Mouse (Mus musculus): ENCODE measurements at regions not wholly inside any gene's neighbourhood (a gene's known extent, or its start where the extent isn't known, plus 50 kb on each side); places are given as distances from the start of the nearest gene placed in this dataset.

DNA sequence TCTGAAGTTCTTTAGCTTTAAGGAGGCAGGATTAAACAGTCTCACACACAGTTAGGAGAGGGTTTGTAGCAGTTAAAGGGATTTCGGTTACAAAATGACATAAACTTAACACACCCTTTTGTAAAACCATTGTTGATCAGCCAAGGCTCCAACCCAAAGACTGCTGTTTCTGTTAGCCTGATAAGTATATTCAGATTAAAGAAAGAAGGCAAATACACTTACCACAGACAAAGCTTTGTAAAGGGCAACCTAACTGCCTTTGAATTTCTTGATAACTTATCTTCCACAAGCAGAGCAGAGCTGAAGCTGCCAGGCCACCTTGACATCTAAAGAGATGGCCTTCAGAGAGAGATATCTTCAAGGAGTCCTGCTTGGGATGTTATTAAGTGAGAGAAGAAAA is 229.9 kb upstream of the Trib2 start:
- Histone ChIP-seq H3K27me3 (replicated peaks; ENCODE audit: control insufficient read depth, insufficient read depth, low read length) (no peaks in the 10 kb centered on the region), H3K4me1 (replicated peaks; ENCODE audit: control insufficient read depth, insufficient read depth, low read length) (peaks cover 11% of the 10 kb centered on the region), H3K9me3 (ENCODE audit: control insufficient read depth, low read length) (no peaks in the 10 kb centered on the region), H3K36me3 (ENCODE audit: control insufficient read depth, insufficient read depth, low read length) (no peaks in the 10 kb centered on the region), H3K4me3 (ENCODE audit: low read depth, low read length) (no peak overlapping the region), H3K27ac (ENCODE audit: low read depth, low read length) (peak overlapping the region; percentile 55; the same call in 1 of the 2 replicates), H3K4me2 (peak overlapping the region; percentile 35; the same call in 1 of the 2 replicates), H3K9ac (ENCODE audit: low read depth, low read length) (no peak overlapping the region)
- no peak for DNase-seq (ENCODE audit: low spot score)
- 30% methylated on average over 1 of the region's 1 CpGs for WGBS
- ATAC-seq (replicated peaks; ENCODE audit: low FRiP score), result peak; percentile 93

DNA sequence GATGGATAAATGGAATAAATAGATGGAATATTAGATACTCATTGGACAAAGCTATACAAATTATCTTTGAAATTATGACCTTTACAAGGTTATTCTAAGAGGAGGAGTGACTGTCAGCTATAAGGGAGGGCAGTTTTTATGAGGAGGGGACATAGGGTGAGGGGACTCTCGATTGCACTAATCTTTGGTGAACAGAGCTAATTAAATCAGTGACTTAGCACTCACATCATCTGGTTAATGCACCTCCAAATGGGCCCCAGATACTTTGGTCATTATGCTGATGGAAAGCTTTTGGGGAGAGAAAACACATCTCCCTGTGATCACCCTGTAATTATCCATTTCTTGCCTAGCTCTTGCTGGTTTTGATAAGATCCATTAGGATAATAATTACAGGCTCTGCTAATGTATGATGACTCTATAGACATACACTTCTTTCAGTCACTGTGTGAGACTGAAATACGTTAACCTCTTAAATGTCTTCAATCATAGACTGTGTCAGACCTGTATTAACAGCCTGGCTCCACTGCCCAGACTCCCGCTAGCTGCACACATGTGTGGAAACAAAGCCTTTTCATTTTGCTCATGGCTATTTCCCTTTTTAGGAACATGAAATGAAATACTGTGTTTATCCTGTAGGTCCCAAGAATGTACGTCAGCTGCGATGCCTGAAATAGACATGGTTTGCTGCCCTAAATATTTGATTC is 229.2 kb upstream of the Trib2 start:
- Histone ChIP-seq H3K4me2 (peak overlapping the region; percentile 35; the same call in 1 of the 2 replicates), H3K4me1 (replicated peaks; ENCODE audit: control insufficient read depth, insufficient read depth, low read length) (peaks cover 11% of the 10 kb centered on the region), H3K27ac (ENCODE audit: low read depth, low read length) (peak overlapping the region; percentile 55; the same call in 1 of the 2 replicates), H3K27me3 (replicated peaks; ENCODE audit: control insufficient read depth, insufficient read depth, low read length) (no peaks in the 10 kb centered on the region), H3K4me3 (ENCODE audit: low read depth, low read length) (no peak overlapping the region), H3K9me3 (ENCODE audit: control insufficient read depth, low read length) (no peaks in the 10 kb centered on the region), H3K36me3 (ENCODE audit: control insufficient read depth, insufficient read depth, low read length) (no peaks in the 10 kb centered on the region), H3K9ac (ENCODE audit: low read depth, low read length) (no peak overlapping the region)
- WGBS, result 75% methylated on average over 5 of the region's 5 CpGs
- DNase-seq (ENCODE audit: low spot score) (no peak), ATAC-seq (replicated peaks; ENCODE audit: low FRiP score) (no peak)

DNA sequence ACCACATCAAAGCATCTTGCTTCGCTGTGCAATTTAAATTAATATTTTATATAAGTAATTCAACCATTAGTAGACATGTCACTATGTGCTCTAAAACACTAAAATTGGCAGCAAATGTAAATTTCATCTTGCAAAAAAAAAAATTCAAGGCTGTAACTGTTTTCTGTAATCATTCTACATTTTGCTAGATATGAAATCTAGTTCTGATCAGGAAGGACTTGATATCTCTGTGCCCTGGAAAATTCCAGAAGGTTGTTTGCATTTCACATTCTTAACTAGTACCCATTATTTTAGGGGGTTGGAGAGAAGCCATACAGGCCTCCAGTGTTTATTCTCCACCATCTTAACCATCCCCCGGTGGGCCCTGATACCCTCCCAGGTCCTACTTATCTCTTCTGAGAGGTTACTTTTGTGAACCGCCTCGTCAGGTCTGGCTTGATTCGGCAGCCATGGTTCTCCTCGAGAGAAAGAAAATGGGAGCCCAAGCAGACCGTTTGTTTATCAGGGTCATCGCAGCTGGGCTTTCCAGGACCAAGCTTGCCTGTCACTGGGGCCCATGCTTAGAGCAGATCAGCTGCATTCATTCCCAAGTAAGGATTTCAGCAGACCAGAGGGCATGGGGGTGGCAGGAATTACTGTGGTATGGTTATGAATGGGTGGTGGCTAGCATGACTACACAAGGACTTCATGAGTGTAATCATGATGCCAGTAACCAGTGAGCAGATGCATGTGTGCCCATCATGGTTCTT is 226.9 kb upstream of the Trib2 start:
- H3K36me3 ChIP-seq (ENCODE audit: control insufficient read depth, insufficient read depth, low read length), result no peaks in the 10 kb centered on the region
- no peak overlapping the region for H3K27ac ChIP-seq (ENCODE audit: low read depth, low read length)
- H3K4me3 ChIP-seq (ENCODE audit: low read depth, low read length), result no peak overlapping the region
- no peak for DNase-seq (ENCODE audit: low spot score)
- no peaks in the 10 kb centered on the region for H3K27me3 ChIP-seq (replicated peaks; ENCODE audit: control insufficient read depth, insufficient read depth, low read length)
- 50% methylated on average over 8 of the region's 8 CpGs for WGBS
- peaks cover 11% of the 10 kb centered on the region for H3K4me1 ChIP-seq (replicated peaks; ENCODE audit: control insufficient read depth, insufficient read depth, low read length)
- no peaks in the 10 kb centered on the region for H3K9me3 ChIP-seq (ENCODE audit: control insufficient read depth, low read length)
- H3K9ac ChIP-seq (ENCODE audit: low read depth, low read length), result no peak overlapping the region
- H3K4me2 ChIP-seq, result no peak overlapping the region
- ATAC-seq (replicated peaks; ENCODE audit: low FRiP score), result peak; percentile 35; the same call in 1 of the 2 replicates

DNA sequence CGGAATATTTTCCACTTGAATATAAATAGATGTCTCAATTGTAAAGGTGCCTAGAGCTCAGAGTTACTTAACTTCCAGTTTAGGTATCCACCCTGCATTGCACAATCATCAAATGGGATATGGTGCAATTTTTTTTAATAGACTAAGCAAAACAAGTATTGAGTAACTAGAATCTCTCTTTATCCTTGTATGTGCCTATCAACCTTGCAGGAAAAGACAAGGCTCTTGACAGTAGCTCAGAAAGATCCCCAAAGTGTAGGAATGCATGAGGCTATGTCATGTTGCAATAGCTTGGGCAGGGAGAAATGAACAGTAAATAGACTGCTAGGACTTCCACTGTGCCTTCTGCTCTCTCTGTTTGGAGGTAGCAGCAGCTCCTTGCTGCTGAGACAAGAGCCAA is 225.6 kb upstream of the Trib2 start:
- WGBS, result 86% methylated on average over 1 of the region's 1 CpGs

DNA sequence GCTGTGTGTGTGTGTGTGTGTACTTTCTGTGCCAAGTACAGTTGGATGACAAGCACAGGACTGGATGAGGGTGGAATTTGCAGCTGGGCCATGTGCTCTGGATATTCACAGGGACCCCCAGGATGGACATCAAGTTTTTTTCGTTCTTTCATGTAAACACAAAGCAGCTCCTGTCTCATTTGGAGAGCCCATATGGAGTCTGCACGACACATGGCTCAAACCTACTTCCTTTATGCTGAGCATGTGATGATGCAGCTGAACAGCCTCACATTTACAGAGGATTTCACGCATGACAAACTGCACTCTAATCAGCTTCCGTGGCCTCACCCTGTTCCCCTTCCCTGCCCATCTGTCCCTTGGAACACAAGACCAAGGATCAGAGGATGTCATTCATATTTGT is 224.4 kb upstream of the Trib2 start:
- DNase-seq (ENCODE audit: low spot score), result no peak
- WGBS, result 74% methylated on average over 4 of the region's 4 CpGs
- H3K4me1 ChIP-seq (replicated peaks; ENCODE audit: control insufficient read depth, insufficient read depth, low read length), result peaks cover 8% of the 10 kb centered on the region
- no peaks in the 10 kb centered on the region for H3K9me3 ChIP-seq (ENCODE audit: control insufficient read depth, low read length)
- no peaks in the 10 kb centered on the region for H3K27me3 ChIP-seq (replicated peaks; ENCODE audit: control insufficient read depth, insufficient read depth, low read length)
- H3K4me2 ChIP-seq, result no peak overlapping the region
- ATAC-seq (replicated peaks; ENCODE audit: low FRiP score), result no peak
- H3K36me3 ChIP-seq (ENCODE audit: control insufficient read depth, insufficient read depth, low read length), result no peaks in the 10 kb centered on the region
- H3K27ac ChIP-seq (ENCODE audit: low read depth, low read length), result no peak overlapping the region
- no peak overlapping the region for H3K9ac ChIP-seq (ENCODE audit: low read depth, low read length)
- no peak overlapping the region for H3K4me3 ChIP-seq (ENCODE audit: low read depth, low read length)

More for the DNA sequence above, 225.6 kb upstream of the Trib2 start:
- H3K4me2 ChIP-seq, result no peak overlapping the region
- peaks cover 11% of the 10 kb centered on the region for H3K4me1 ChIP-seq (replicated peaks; ENCODE audit: control insufficient read depth, insufficient read depth, low read length)
- H3K27ac ChIP-seq (ENCODE audit: low read depth, low read length), result no peak overlapping the region
- no peak for DNase-seq (ENCODE audit: low spot score)
- H3K27me3 ChIP-seq (replicated peaks; ENCODE audit: control insufficient read depth, insufficient read depth, low read length), result no peaks in the 10 kb centered on the region
- no peaks in the 10 kb centered on the region for H3K9me3 ChIP-seq (ENCODE audit: control insufficient read depth, low read length)
- H3K4me3 ChIP-seq (ENCODE audit: low read depth, low read length), result no peak overlapping the region
- H3K9ac ChIP-seq (ENCODE audit: low read depth, low read length), result no peak overlapping the region
- H3K36me3 ChIP-seq (ENCODE audit: control insufficient read depth, insufficient read depth, low read length), result no peaks in the 10 kb centered on the region
- ATAC-seq (replicated peaks; ENCODE audit: low FRiP score), result no peak

DNA sequence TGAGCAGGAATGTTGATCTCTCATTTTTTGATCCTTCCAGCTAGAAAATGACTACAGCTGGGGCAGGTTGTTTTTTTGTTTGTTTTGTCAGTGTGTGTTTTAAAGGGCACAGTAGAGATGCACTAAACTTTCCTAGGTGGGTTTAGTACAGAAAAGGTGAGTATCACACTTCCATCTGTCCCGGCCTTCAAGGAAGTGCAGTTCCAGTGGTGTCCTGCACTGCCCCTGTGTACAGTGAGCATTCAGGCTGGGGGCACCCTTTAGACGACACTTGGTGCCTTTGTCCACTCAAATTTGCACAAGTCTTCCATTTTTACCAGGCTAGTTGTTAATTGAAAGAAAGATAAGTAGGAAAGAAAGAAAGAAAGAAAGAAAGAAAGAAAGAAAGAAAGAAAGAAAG is 218.8 kb upstream of the Trib2 start:
- WGBS, result 67% methylated on average over 2 of the region's 2 CpGs
- Histone ChIP-seq H3K9me3 (ENCODE audit: control insufficient read depth, low read length) (no peaks in the 10 kb centered on the region), H3K27me3 (replicated peaks; ENCODE audit: control insufficient read depth, insufficient read depth, low read length) (no peaks in the 10 kb centered on the region), H3K4me2 (no peak overlapping the region), H3K36me3 (ENCODE audit: control insufficient read depth, insufficient read depth, low read length) (no peaks in the 10 kb centered on the region), H3K27ac (ENCODE audit: low read depth, low read length) (no peak overlapping the region), H3K4me3 (ENCODE audit: low read depth, low read length) (no peak overlapping the region), H3K9ac (ENCODE audit: low read depth, low read length) (no peak overlapping the region), H3K4me1 (replicated peaks; ENCODE audit: control insufficient read depth, insufficient read depth, low read length) (no peaks in the 10 kb centered on the region)
- ATAC-seq (replicated peaks; ENCODE audit: low FRiP score) (no peak), DNase-seq (ENCODE audit: low spot score) (no peak)

DNA sequence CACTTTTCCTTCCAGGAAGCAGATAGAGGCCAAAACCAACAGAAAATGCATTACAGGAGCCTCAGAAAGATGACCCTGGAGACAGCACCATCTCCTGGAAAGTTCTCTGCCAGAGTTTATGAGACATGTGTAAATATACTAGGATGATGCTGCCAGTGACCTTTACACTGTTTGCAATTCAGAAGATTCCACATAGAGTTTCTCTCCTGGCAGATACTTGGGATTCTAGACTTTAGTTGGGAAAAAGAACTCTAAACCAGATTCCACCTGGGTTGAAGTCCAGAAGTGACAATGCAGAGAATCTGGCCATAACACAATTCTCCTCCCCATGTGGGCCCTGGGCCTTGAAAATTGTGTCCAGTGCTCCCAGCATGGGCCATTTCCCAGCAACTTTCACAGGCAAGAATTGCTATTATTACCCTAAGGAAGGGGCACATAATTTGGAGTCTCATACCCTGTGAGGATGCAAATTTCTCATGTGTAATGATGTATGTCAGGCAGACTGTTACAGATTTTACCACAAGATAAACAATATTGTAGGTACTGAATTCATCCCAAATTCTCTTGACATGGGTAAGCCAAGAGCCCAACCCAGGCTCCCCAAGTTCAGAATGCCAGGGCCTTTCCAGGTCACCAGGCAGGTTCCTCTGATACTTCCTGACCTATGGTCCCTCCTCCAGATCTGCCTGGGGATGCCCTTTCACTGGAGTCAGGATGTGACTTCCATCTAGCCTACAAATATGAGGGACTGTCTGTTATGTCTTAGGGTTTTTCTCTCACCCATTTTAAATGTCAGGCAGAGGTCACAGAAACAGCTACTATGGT is 218.2 kb upstream of the Trib2 start:
- Histone ChIP-seq H3K4me2 (no peak overlapping the region), H3K4me1 (replicated peaks; ENCODE audit: control insufficient read depth, insufficient read depth, low read length) (no peaks in the 10 kb centered on the region), H3K9me3 (ENCODE audit: control insufficient read depth, low read length) (no peaks in the 10 kb centered on the region), H3K9ac (ENCODE audit: low read depth, low read length) (no peak overlapping the region), H3K4me3 (ENCODE audit: low read depth, low read length) (no peak overlapping the region), H3K27me3 (replicated peaks; ENCODE audit: control insufficient read depth, insufficient read depth, low read length) (no peaks in the 10 kb centered on the region), H3K36me3 (ENCODE audit: control insufficient read depth, insufficient read depth, low read length) (no peaks in the 10 kb centered on the region), H3K27ac (ENCODE audit: low read depth, low read length) (no peak overlapping the region)
- no peak for DNase-seq (ENCODE audit: low spot score)
- no peak for ATAC-seq (replicated peaks; ENCODE audit: low FRiP score)

DNA sequence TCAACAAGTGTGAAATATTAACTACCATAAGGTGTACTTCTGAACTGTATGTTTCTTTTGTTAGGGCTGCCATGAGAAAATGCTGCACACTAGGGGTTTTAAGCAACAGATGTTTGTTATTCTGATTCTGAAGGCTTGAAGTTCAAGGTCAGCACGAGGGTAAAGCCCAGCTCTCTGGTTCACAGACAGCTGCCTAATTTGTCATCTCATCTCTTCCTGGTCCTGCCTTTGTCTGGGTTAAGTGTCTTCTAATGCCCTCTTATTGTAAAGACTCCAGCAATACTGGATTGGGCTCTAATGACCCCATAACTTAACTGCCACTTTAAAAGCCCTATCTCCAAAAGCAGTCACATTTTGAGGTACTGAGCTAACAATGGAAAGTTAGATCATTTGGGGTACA is 209.9 kb upstream of the Trib2 start:
- no peak for DNase-seq (ENCODE audit: low spot score)
- no peak overlapping the region for H3K27ac ChIP-seq (ENCODE audit: low read depth, low read length)
- ATAC-seq (replicated peaks; ENCODE audit: low FRiP score), result no peak
- no peak overlapping the region for H3K9ac ChIP-seq (ENCODE audit: low read depth, low read length)
- 28% methylated on average over 1 of the region's 1 CpGs for WGBS
- no peak overlapping the region for H3K4me2 ChIP-seq
- H3K9me3 ChIP-seq (ENCODE audit: control insufficient read depth, low read length), result no peaks in the 10 kb centered on the region
- H3K27me3 ChIP-seq (replicated peaks; ENCODE audit: control insufficient read depth, insufficient read depth, low read length), result no peaks in the 10 kb centered on the region
- H3K4me3 ChIP-seq (ENCODE audit: low read depth, low read length), result no peak overlapping the region
- H3K36me3 ChIP-seq (ENCODE audit: control insufficient read depth, insufficient read depth, low read length), result no peaks in the 10 kb centered on the region
- H3K4me1 ChIP-seq (replicated peaks; ENCODE audit: control insufficient read depth, insufficient read depth, low read length), result peaks cover 2% of the 10 kb centered on the region; the same call in 1 of the 2 replicates
